Mouse (Mus musculus): ENCODE measurements around the gene Ptprj. TPM values are rescaled to one million over a fixed set of nuclear protein-coding genes. Genes with fewer than 3 reads are reported as not detected.

Ptprj gene
- total and polyA plus RNA-seq, 2 experiments from 2014 or later: 4.7 to 37.8 TPM

DNA sequence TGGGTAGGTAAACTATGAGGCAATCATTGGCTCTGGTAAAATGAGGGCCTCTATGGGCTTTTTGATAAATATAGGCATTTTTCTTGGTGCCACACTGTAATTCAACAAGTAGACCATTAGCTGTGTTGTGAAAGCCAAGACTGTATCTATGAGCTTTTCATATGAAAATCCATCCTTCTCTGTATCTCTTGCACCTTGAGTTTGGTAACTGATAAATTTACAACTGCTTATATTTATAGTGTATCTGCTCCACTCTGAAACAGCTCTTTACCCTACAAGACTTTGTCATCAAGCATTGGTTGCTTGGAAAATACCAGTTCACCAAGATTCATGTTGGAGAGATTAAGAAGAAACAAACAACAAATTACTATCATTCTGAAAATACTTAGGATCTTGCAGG lies 77.7 kb downstream of the Ptprj start:
- no peak overlapping the region for H3K4me2 ChIP-seq (ENCODE audit: low read depth, low read length)
- H3K27ac ChIP-seq: no peak overlapping the region
- H3K36me3 ChIP-seq (ENCODE audit: insufficient read depth, low read length): no peaks in the 10 kb centered on the region
- H3K9ac ChIP-seq (replicated peaks; ENCODE audit: low read length): no peak overlapping the region
- peaks cover 21% of the 10 kb centered on the region; the same call in 1 of the 2 replicates for H3K4me1 ChIP-seq (ENCODE audit: insufficient read depth, low read length)
- H3K27me3 ChIP-seq (ENCODE audit: insufficient read depth, low read length): no peaks in the 10 kb centered on the region
- no peak for DNase-seq (ENCODE audit: low spot score)
- no peaks in the 10 kb centered on the region for H3K9me3 ChIP-seq (ENCODE audit: low read length)
- no peak overlapping the region for H3K4me3 ChIP-seq (ENCODE audit: low read length)
- no peak for TF ChIP-seq CTCF (IDR thresholded peaks at IDR 0.05; ENCODE audit: low read depth)
- ATAC-seq: no peak

DNA sequence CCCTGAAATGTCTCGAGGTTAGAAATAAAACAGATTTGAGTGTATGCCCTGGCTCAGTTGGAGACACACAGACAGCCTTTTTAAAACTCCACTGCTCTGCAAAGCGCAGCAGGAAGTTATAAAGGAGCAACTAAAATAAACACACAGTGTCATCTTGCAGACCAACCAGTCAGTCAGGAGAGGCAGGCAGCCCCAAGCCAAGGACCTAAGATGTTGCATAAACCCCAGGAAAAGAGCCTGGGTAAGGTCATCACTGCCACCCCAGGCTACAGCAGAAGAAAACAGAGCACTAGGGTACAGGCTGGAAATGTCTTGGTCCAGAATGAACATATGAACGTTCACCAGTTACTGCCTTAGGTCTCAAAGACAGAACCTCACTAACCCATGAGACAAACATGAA lies 78.7 kb downstream of the Ptprj start:
- Histone ChIP-seq H3K4me1 (ENCODE audit: insufficient read depth, low read length) (peaks cover 21% of the 10 kb centered on the region; the same call in 1 of the 2 replicates), H3K27me3 (ENCODE audit: insufficient read depth, low read length) (no peaks in the 10 kb centered on the region), H3K4me3 (ENCODE audit: low read length) (no peak overlapping the region), H3K4me2 (ENCODE audit: low read depth, low read length) (no peak overlapping the region), H3K9ac (replicated peaks; ENCODE audit: low read length) (no peak overlapping the region), H3K27ac (no peak overlapping the region), H3K36me3 (ENCODE audit: insufficient read depth, low read length) (no peaks in the 10 kb centered on the region), H3K9me3 (ENCODE audit: low read length) (no peaks in the 10 kb centered on the region)
- TF ChIP-seq CTCF (IDR thresholded peaks at IDR 0.05; ENCODE audit: low read depth): no peak
- 74% methylated on average over 3 of the region's 3 CpGs for WGBS
- ATAC-seq (no peak), DNase-seq (ENCODE audit: low spot score) (no peak)

DNA sequence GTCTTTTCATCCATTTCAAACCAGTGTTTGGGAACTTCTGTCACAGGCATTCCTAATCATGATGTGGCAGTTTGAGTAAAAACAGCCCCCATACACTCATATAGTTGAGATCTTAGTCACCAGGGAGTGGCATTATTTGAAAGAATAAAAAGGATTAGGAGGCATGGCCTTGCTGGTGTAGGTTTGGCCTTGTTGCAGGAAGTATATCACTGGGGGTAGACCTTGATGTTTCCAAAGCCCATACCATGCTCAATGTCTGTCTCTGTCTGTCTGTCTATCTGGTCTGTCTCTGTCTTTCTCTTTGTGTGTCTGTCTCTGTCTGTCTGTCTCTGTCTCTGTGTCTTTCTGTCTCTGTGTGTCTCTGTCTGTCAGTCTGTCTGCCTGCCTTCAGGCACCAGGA lies 79.6 kb downstream of the Ptprj start:
- H3K4me3 ChIP-seq (ENCODE audit: low read length): no peak overlapping the region
- H3K9ac ChIP-seq (replicated peaks; ENCODE audit: low read length): no peak overlapping the region
- no peaks in the 10 kb centered on the region for H3K9me3 ChIP-seq (ENCODE audit: low read length)
- H3K4me1 ChIP-seq (ENCODE audit: insufficient read depth, low read length): peaks cover 18% of the 10 kb centered on the region; the same call in 1 of the 2 replicates
- no peak for ATAC-seq
- no peaks in the 10 kb centered on the region for H3K36me3 ChIP-seq (ENCODE audit: insufficient read depth, low read length)
- H3K27me3 ChIP-seq (ENCODE audit: insufficient read depth, low read length): no peaks in the 10 kb centered on the region
- no peak for DNase-seq (ENCODE audit: low spot score)
- H3K4me2 ChIP-seq (ENCODE audit: low read depth, low read length): no peak overlapping the region
- no peak overlapping the region for H3K27ac ChIP-seq
- TF ChIP-seq CTCF (IDR thresholded peaks at IDR 0.05; ENCODE audit: low read depth): no peak

DNA sequence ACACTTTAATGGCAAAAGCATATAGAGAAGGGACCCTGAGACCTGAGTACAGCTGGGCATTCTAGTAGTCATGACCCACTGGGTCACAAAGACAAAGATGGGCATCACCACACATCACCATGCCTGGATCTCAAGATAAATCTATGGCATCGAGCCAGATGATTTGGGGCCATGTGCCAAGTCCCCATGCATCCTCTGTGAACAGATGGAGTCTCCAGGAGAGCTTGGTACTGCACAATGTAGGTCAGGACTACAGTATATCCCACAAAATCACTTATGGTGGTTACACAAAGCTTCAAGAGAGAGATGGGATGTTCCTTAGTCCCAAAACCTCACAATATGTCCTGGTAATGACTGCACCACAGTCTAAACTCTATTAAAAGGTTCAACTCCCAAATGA lies 81.4 kb downstream of the Ptprj start:
- peak; percentile 75 for ATAC-seq
- no peak for TF ChIP-seq CTCF (IDR thresholded peaks at IDR 0.05; ENCODE audit: low read depth)
- Histone ChIP-seq H3K4me3 (ENCODE audit: low read length) (no peak overlapping the region), H3K4me2 (ENCODE audit: low read depth, low read length) (no peak overlapping the region), H3K4me1 (ENCODE audit: insufficient read depth, low read length) (peaks cover 10% of the 10 kb centered on the region; the same call in 1 of the 2 replicates), H3K36me3 (ENCODE audit: insufficient read depth, low read length) (no peaks in the 10 kb centered on the region), H3K9me3 (ENCODE audit: low read length) (no peaks in the 10 kb centered on the region), H3K27ac (peak overlapping the region; percentile 67), H3K27me3 (ENCODE audit: insufficient read depth, low read length) (no peaks in the 10 kb centered on the region), H3K9ac (replicated peaks; ENCODE audit: low read length) (no peak overlapping the region)
- WGBS: 46% methylated on average over 1 of the region's 1 CpGs
- peak; percentile 72 for DNase-seq (ENCODE audit: low spot score)

DNA sequence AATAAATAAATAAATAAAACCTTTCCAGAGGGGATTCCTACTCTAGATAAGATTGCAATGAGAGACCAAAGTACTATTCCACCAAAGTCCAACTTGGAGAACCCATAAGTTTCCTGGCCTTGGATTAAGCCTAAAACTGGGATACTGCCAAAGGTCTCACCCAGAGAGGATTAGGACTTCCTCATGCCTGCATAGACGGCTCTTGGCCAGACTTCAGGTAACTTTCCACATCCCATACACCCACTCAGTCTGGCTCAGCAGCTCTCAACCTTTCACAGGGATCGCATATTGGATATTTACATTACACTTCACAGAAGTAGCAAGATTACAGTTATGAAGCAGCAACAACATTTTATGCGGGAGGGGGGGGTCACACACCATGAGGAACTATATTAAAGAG lies 82.9 kb downstream of the Ptprj start:
- Histone ChIP-seq H3K27ac (no peak overlapping the region), H3K4me1 (ENCODE audit: insufficient read depth, low read length) (peaks cover 10% of the 10 kb centered on the region; the same call in 1 of the 2 replicates), H3K4me3 (ENCODE audit: low read length) (no peak overlapping the region), H3K36me3 (ENCODE audit: insufficient read depth, low read length) (no peaks in the 10 kb centered on the region), H3K9ac (replicated peaks; ENCODE audit: low read length) (no peak overlapping the region), H3K9me3 (ENCODE audit: low read length) (no peaks in the 10 kb centered on the region), H3K27me3 (ENCODE audit: insufficient read depth, low read length) (no peaks in the 10 kb centered on the region), H3K4me2 (ENCODE audit: low read depth, low read length) (no peak overlapping the region)
- ATAC-seq (no peak), DNase-seq (ENCODE audit: low spot score) (no peak)
- WGBS: 84% methylated on average over 3 of the region's 3 CpGs
- no peak for TF ChIP-seq CTCF (IDR thresholded peaks at IDR 0.05; ENCODE audit: low read depth)

DNA sequence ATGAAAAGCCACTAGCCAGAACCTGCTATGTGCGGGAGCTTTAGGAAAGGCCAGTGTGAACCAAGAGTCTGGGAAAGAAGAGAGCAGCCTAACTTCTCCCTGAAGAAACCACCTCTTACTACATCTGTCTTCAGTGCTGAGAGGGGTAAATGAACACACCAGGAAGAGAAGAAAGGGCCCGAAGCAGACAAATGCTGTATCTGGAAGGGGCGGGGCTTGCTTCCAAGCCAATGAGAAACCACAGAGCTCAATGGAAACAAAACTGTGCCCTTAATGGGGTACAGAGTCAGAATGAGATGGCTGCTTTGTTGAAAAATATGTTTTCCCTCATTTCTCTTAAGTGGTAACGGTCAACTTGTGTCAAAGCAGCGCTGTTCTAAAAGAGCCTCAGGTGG lies 83.8 kb downstream of the Ptprj start:
- H3K9ac ChIP-seq (replicated peaks; ENCODE audit: low read length): no peak overlapping the region
- H3K4me3 ChIP-seq (ENCODE audit: low read length): no peak overlapping the region
- WGBS: 89% methylated on average over 5 of the region's 5 CpGs
- H3K9me3 ChIP-seq (ENCODE audit: low read length): no peaks in the 10 kb centered on the region
- no peak for TF ChIP-seq CTCF (IDR thresholded peaks at IDR 0.05; ENCODE audit: low read depth)
- H3K36me3 ChIP-seq (ENCODE audit: insufficient read depth, low read length): no peaks in the 10 kb centered on the region
- no peak overlapping the region for H3K27ac ChIP-seq
- ATAC-seq: no peak
- no peak overlapping the region for H3K4me2 ChIP-seq (ENCODE audit: low read depth, low read length)
- no peaks in the 10 kb centered on the region for H3K27me3 ChIP-seq (ENCODE audit: insufficient read depth, low read length)
- DNase-seq (ENCODE audit: low spot score): no peak
- peaks cover 5% of the 10 kb centered on the region; the same call in 1 of the 2 replicates for H3K4me1 ChIP-seq (ENCODE audit: insufficient read depth, low read length)

DNA sequence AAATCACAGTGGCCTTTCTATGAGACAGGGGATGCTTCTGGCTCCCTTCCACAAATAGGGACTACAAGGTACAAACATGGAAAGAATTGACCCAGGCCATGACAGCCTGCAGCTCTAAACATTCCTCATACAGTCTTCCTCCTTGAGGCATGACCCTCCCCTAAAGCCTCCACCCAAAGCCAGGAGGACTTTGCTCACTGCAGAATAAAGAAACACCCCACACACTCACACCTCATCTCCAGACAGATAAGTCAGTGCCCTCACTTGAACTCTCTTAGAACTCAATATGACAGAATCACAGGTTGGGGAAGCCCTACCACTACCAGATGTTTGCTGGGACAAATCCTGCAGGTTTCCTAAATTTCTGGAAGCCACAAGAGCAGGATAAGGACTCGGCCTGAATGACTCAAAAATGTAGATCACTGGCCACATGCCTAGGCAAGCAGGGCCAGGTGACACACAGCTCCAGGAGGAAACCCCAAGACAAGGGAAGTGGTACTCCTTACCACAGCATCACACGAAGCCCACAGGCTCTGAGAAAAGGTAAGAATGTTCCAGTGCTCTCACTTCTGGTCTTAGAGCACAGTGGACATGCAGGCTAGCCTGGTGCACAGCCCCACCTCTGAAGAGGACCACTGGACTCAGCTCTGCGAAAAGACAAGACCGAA lies 84.3 kb downstream of the Ptprj start:
- H3K9ac ChIP-seq (replicated peaks; ENCODE audit: low read length): no peak overlapping the region
- no peaks in the 10 kb centered on the region for H3K9me3 ChIP-seq (ENCODE audit: low read length)
- H3K36me3 ChIP-seq (ENCODE audit: insufficient read depth, low read length): no peaks in the 10 kb centered on the region
- no peaks in the 10 kb centered on the region for H3K27me3 ChIP-seq (ENCODE audit: insufficient read depth, low read length)
- peaks cover 4% of the 10 kb centered on the region; the same call in 1 of the 2 replicates for H3K4me1 ChIP-seq (ENCODE audit: insufficient read depth, low read length)
- 88% methylated on average over 4 of the region's 4 CpGs for WGBS
- DNase-seq (ENCODE audit: low spot score): no peak
- no peak for TF ChIP-seq CTCF (IDR thresholded peaks at IDR 0.05; ENCODE audit: low read depth)
- no peak overlapping the region for H3K4me3 ChIP-seq (ENCODE audit: low read length)
- no peak overlapping the region for H3K27ac ChIP-seq
- no peak for ATAC-seq
- H3K4me2 ChIP-seq (ENCODE audit: low read depth, low read length): no peak overlapping the region
